Mouse (Mus musculus) testis, adult 2 months (tissue): ENCODE data around the gene Klk1b26. TPM values are rescaled to one million over a fixed set of nuclear protein-coding genes. Genes with fewer than 3 reads are reported as not detected.
"Not testable (repeated sequence)": the region's sequence is repeated elsewhere in the genome, so short reads cannot be mapped to it uniquely, and the experiment has no call there.

Experiments used
- H3K27ac ChIP-seq: fragments of 200-500 bp; 2 replicates; pipeline ENCODE4 v1.5.1; 2012; ENCODE audit warnings: low read depth, low read length; ENCODE audit not compliant: control insufficient read depth, insufficient read depth
- H3K27me3 ChIP-seq: fragments of 200-500 bp; 2 replicates; pipeline ENCODE4 v1.6.1; 2012; ENCODE audit warnings: mild to moderate bottlenecking, low read length, moderate library complexity; ENCODE audit not compliant: control insufficient read depth, insufficient read depth
- H3K36me3 ChIP-seq: fragments of 200-500 bp; 2 replicates; pipeline ENCODE4 v1.6.1; 2012; ENCODE audit warnings: mild to moderate bottlenecking, low read length; ENCODE audit not compliant: control insufficient read depth, insufficient read depth
- H3K4me1 ChIP-seq: fragments of 200-500 bp; 2 replicates; pipeline ENCODE4 v1.6.1; 2012; ENCODE audit warnings: low read length; ENCODE audit not compliant: control insufficient read depth, insufficient read depth
- H3K4me3 ChIP-seq: fragments of 200-500 bp; 2 replicates; pipeline ENCODE4 v1.5.1; 2012; ENCODE audit warnings: low read depth, mild to moderate bottlenecking, low read length, moderate library complexity, mixed read lengths; ENCODE audit not compliant: control insufficient read depth
- CTCF ChIP-seq: fragments of 200-500 bp; IDR thresholded peaks from 2 replicates; pipeline ENCODE4 v1.5.1; 2012; ENCODE audit warnings: low read depth, mild to moderate bottlenecking, inconsistent platforms, low read length, moderate library complexity; ENCODE audit not compliant: control insufficient read depth, insufficient read depth, insufficient replicate concordance
- POLR2A ChIP-seq: fragments of 200-500 bp; IDR thresholded peaks from 2 replicates; pipeline ENCODE4 v1.6.1; 2012; ENCODE audit warnings: low read depth, mild to moderate bottlenecking, inconsistent platforms, low read length, moderate library complexity; ENCODE audit not compliant: control insufficient read depth
- polyA plus RNA-seq: library from polyadenylated mRNA; depleted of rRNA; stranded (reverse); fragments of >200 nt; gene quantifications from 2 replicates; pipeline ENCODE4 v1.2.3, GENCODE M21; 2012; rRNA removed

Gene Klk1b26
- polyA plus RNA-seq, 1 experiment = 13.7 TPM

GRCm38 (mm10) chr7:44004847-44005246, 7.1 kb upstream of the Klk1b26 start:
- H3K27me3 ChIP-seq = no peaks in the 10 kb centered on the region
- no peak overlapping the region for H3K4me3 ChIP-seq
- TF ChIP-seq POLR2A (no peak), CTCF (no peak)
- H3K27ac ChIP-seq = no peak overlapping the region
- H3K36me3 ChIP-seq = no peaks in the 10 kb centered on the region
- no peaks in the 10 kb centered on the region for H3K4me1 ChIP-seq

GRCm38 (mm10) chr7:44014666-44015065, 2.7 kb downstream of the Klk1b26 start:
- H3K36me3 ChIP-seq, H3K27ac ChIP-seq, H3K4me1 ChIP-seq, H3K27me3 ChIP-seq, H3K4me3 ChIP-seq: not testable (repeated sequence)

- TF ChIP-seq CTCF (no peak), POLR2A (no peak)
- Histone ChIP-seq H3K27me3 (no peaks in the 10 kb centered on the region), H3K4me3 (peak overlapping the region; percentile 15), H3K4me1 (no peaks in the 10 kb centered on the region), H3K27ac (no peak overlapping the region), H3K36me3 (no peaks in the 10 kb centered on the region)
Observed at GRCm38 (mm10) chr7:44015071-44015470, 3.1 kb downstream of the Klk1b26 start.

- H3K27ac ChIP-seq, H3K36me3 ChIP-seq, H3K27me3 ChIP-seq, H3K4me3 ChIP-seq, H3K4me1 ChIP-seq: not testable (repeated sequence)
Observed at GRCm38 (mm10) chr7:44051990-44052389, 40.0 kb downstream of the Klk1b26 start, which contains the start of gene Klk1b27. Gene Klk1b27 (plus strand): TSS chr7:44052290.

Other genes starting within 250 kb of the Klk1b26 start
- gene Klk12, start 243.3 kb upstream of the Klk1b26 start, polyA plus RNA-seq = not detected in 2 replicates
- not detected in 2 replicates for gene Klk11, start 237.6 kb upstream of the Klk1b26 start, polyA plus RNA-seq
- not detected in 2 replicates for gene Klk10, start 231.1 kb upstream of the Klk1b26 start, polyA plus RNA-seq
- not detected in 2 replicates for gene Klk9, start 220.3 kb upstream of the Klk1b26 start, polyA plus RNA-seq
- gene Klk8, start 214.6 kb upstream of the Klk1b26 start, polyA plus RNA-seq = 0.09 and 0.31 TPM in 2 replicates
- gene Klk7, start 200.9 kb upstream of the Klk1b26 start, polyA plus RNA-seq = not detected in 2 replicates
- gene Klk6, start 187.7 kb upstream of the Klk1b26 start, polyA plus RNA-seq = 0.10 TPM in 1 of 2 replicates, not detected in the other
- not detected in 2 replicates for gene Klk5, start 170.2 kb upstream of the Klk1b26 start, polyA plus RNA-seq
- 0.08 TPM in 1 of 2 replicates, not detected in the other for gene Klk4, start 131.0 kb upstream of the Klk1b26 start, polyA plus RNA-seq
- 0.91 and 1.4 TPM in 2 replicates for gene Klk15, start 78.4 kb upstream of the Klk1b26 start, polyA plus RNA-seq
- 93.8 and 107 TPM in 2 replicates for gene Klk1b8, start 61.5 kb upstream of the Klk1b26 start, polyA plus RNA-seq
- gene Klk1b1, start 45.4 kb upstream of the Klk1b26 start, polyA plus RNA-seq = 1.1 and 2.1 TPM in 2 replicates
- 13.8 and 14.9 TPM in 2 replicates for gene Klk1b9, start 36.1 kb upstream of the Klk1b26 start, polyA plus RNA-seq
- not detected in 2 replicates for gene Klk1b11, start 16.3 kb upstream of the Klk1b26 start, polyA plus RNA-seq
- gene Klk1b27, start 40.1 kb downstream of the Klk1b26 start, polyA plus RNA-seq = 41.9 and 52.7 TPM in 2 replicates
- 72.1 and 73.2 TPM in 2 replicates for gene Klk1b21, start 90.2 kb downstream of the Klk1b26 start, polyA plus RNA-seq
- gene Klk1b22, start 100.5 kb downstream of the Klk1b26 start, polyA plus RNA-seq = 7.0 and 9.2 TPM in 2 replicates
- gene Klk1b16, start 124.6 kb downstream of the Klk1b26 start, polyA plus RNA-seq = 0.89 and 1.9 TPM in 2 replicates
- 74.1 and 87.1 TPM in 2 replicates for gene Klk1b24, start 176.1 kb downstream of the Klk1b26 start, polyA plus RNA-seq
- gene Klk1b3, start 186.0 kb downstream of the Klk1b26 start, polyA plus RNA-seq = 5.2 and 7.8 TPM in 2 replicates
- gene Klk1b4, start 195.3 kb downstream of the Klk1b26 start, polyA plus RNA-seq = 1.7 and 2.3 TPM in 2 replicates
- 3.4 and 4.0 TPM in 2 replicates for gene Klk1b5, start 203.8 kb downstream of the Klk1b26 start, polyA plus RNA-seq
- 12.6 and 17.1 TPM in 2 replicates for gene Klk1, start 213.2 kb downstream of the Klk1b26 start, polyA plus RNA-seq
- 89.1 and 101 TPM in 2 replicates for gene Gm36864, start 224.0 kb downstream of the Klk1b26 start, polyA plus RNA-seq
- 1,462 and 1,528 TPM in 2 replicates for gene 1700028J19Rik, start 234.5 kb downstream of the Klk1b26 start, polyA plus RNA-seq
- 53.2 and 55.4 TPM in 2 replicates for gene 2410002F23Rik, start 234.6 kb downstream of the Klk1b26 start, polyA plus RNA-seq
- gene Acp4, start 245.2 kb downstream of the Klk1b26 start, polyA plus RNA-seq = 29.1 and 29.8 TPM in 2 replicates
- gene Gm15517, start 249.3 kb downstream of the Klk1b26 start, polyA plus RNA-seq = 3,148 and 3,520 TPM in 2 replicates